Mouse (Mus musculus) CD4-positive, CD25-positive, alpha-beta regulatory T cell, adult 2 months (primary cell): Measurements from ENCODE around the gene Efhb.

Source experiments
- DNase-seq: peaks from one replicate; pipeline ENCODE4 v3.0.0-alpha.2; 2012; ENCODE audit warnings: low read depth, low spot score

Gene Efhb

GRCm38 (mm10) chr17:53364111-53364510 is 99.0 kb downstream of the Efhb start:
- DNase-seq = no peak
